In genomic region chr5:134485900-134486665, GRCm38 (mm10) we compare ENCODE assay signal across 8 mouse cellular contexts. TPM values are rescaled to one million over a fixed set of nuclear protein-coding genes. Genes with fewer than 3 reads are reported as not detected.
DNase-seq lines count a peak whose midpoint lies in the region; ATAC-seq and TF ChIP-seq lines count a peak whose summit lies in the region.

No protein-coding gene starts in this region.

- H3K9me3 ChIP-seq in forebrain, embryonic 15.5 days: no peaks in the 10 kb centered on the region
- no peaks in the 10 kb centered on the region for H3K9me3 ChIP-seq in hindbrain, embryonic 16.5 days (ENCODE audit: control insufficient read depth, low read length)
- no peaks in the 10 kb centered on the region for H3K9me3 ChIP-seq in limb, embryonic 14.5 days (ENCODE audit: control insufficient read depth, low read length)
- no peaks in the 10 kb centered on the region for H3K9me3 ChIP-seq in midbrain, postnatal 0 days (ENCODE audit: low read length)
- no peaks in the 10 kb centered on the region for H3K9me3 ChIP-seq in stomach, embryonic 16.5 days (replicated peaks; ENCODE audit: control insufficient read depth, low read length)

- 63% methylated on average over 13 of the region's 13 CpGs for WGBS in forebrain, embryonic 15.5 days
- 63% methylated on average over 13 of the region's 13 CpGs for WGBS in hindbrain, embryonic 16.5 days
- 57% methylated on average over 13 of the region's 13 CpGs for WGBS in limb, embryonic 14.5 days
- 62% methylated on average over 13 of the region's 13 CpGs for WGBS in midbrain, postnatal 0 days
- WGBS in stomach, embryonic 16.5 days: 59% methylated on average over 13 of the region's 13 CpGs

- peak; percentile 57 for DNase-seq in right cerebral cortex, adult 18-20 months
- no peak for DNase-seq in right cerebral cortex, postnatal 36 days (ENCODE audit: low spot score in 2 of 2)
- peak; percentile 89 for DNase-seq in limb, embryonic 14.5 days (ENCODE audit: low spot score)
- DNase-seq in midbrain, postnatal 0 days (ENCODE audit: low spot score): peak; percentile 90

- no peaks in the 10 kb centered on the region for H3K4me1 ChIP-seq in forebrain, embryonic 15.5 days
- H3K4me1 ChIP-seq in hindbrain, embryonic 16.5 days (ENCODE audit: control insufficient read depth, insufficient read depth, low read depth, low read length): no peaks in the 10 kb centered on the region
- 0 out of 2 replicates have a peak, but pooled peaks cover 2% of the 10 kb centered on the region for H3K4me1 ChIP-seq in limb, embryonic 14.5 days (ENCODE audit: control insufficient read depth, insufficient read depth, low read length)
- H3K4me1 ChIP-seq in midbrain, postnatal 0 days (ENCODE audit: insufficient read depth, low read length): no peaks in the 10 kb centered on the region
- no peaks in the 10 kb centered on the region for H3K4me1 ChIP-seq in stomach, embryonic 16.5 days (ENCODE audit: control insufficient read depth, insufficient read depth, low read length)

- peak; percentile 98 for TF ChIP-seq CTCF in midbrain, postnatal 0 days (IDR thresholded peaks at IDR 0.05)

- H3K4me2 ChIP-seq in forebrain, embryonic 15.5 days (replicated peaks): no peak overlapping the region
- H3K4me2 ChIP-seq in hindbrain, embryonic 16.5 days (ENCODE audit: low read length): no peak overlapping the region
- no peak overlapping the region for H3K4me2 ChIP-seq in limb, embryonic 14.5 days (replicated peaks; ENCODE audit: low read depth, low read length, severe bottlenecking)
- H3K4me2 ChIP-seq in midbrain, postnatal 0 days (ENCODE audit: low read depth, low read length, poor library complexity, severe bottlenecking): no peak overlapping the region
- no peak overlapping the region for H3K4me2 ChIP-seq in stomach, embryonic 16.5 days (ENCODE audit: low read depth, low read length)

- ATAC-seq in cerebellum, adult (ENCODE audit: insufficient number of reproducible peaks, low FRiP score, low TSS enrichment): peak; percentile 42; the same call in 1 of the 2 replicates
- peak; percentile 75 for ATAC-seq in forebrain, embryonic 15.5 days (replicated peaks)
- ATAC-seq in hindbrain, embryonic 16.5 days: peak; percentile 55
- ATAC-seq in limb, embryonic 14.5 days (ENCODE audit: low FRiP score, low read depth): peak; percentile 56
- peak; percentile 32; the same call in 1 of the 2 replicates for ATAC-seq in midbrain, postnatal 0 days (ENCODE audit: low FRiP score)
- peak; percentile 50; the same call in 1 of the 2 replicates for ATAC-seq in stomach, embryonic 16.5 days (ENCODE audit: insufficient read depth, low FRiP score)

- no peak for TF ChIP-seq POLR2A in limb, embryonic 14.5 days (IDR thresholded peaks at IDR 0.05; ENCODE audit: borderline replicate concordance, extremely low read depth, insufficient read depth, insufficient read length)

- no peak overlapping the region for H3K4me3 ChIP-seq in forebrain, embryonic 15.5 days
- no peak overlapping the region for H3K4me3 ChIP-seq in hindbrain, embryonic 16.5 days (ENCODE audit: low read length)
- no peak overlapping the region for H3K4me3 ChIP-seq in limb, embryonic 14.5 days (replicated peaks; ENCODE audit: low read length)
- H3K4me3 ChIP-seq in midbrain, postnatal 0 days (ENCODE audit: low read depth, low read length): no peak overlapping the region
- H3K4me3 ChIP-seq in stomach, embryonic 16.5 days (replicated peaks; ENCODE audit: low read length): no peak overlapping the region

- H3K27ac ChIP-seq in forebrain, embryonic 15.5 days (replicated peaks): no peak overlapping the region
- no peak overlapping the region for H3K27ac ChIP-seq in hindbrain, embryonic 16.5 days (ENCODE audit: low read depth, low read length)
- H3K27ac ChIP-seq in limb, embryonic 14.5 days (replicated peaks; ENCODE audit: low read depth, low read length): no peak overlapping the region
- H3K27ac ChIP-seq in midbrain, postnatal 0 days (ENCODE audit: low read depth, low read length): peak overlapping the region; percentile 34; the same call in 1 of the 2 replicates
- no peak overlapping the region for H3K27ac ChIP-seq in stomach, embryonic 16.5 days (ENCODE audit: low read length)

- peaks cover 26% of the 10 kb centered on the region for H3K36me3 ChIP-seq in forebrain, embryonic 15.5 days
- peaks cover 16% of the 10 kb centered on the region for H3K36me3 ChIP-seq in hindbrain, embryonic 16.5 days (ENCODE audit: control insufficient read depth, insufficient read depth, low read length)
- peaks cover 20% of the 10 kb centered on the region for H3K36me3 ChIP-seq in limb, embryonic 14.5 days (ENCODE audit: control insufficient read depth, insufficient read depth, low read length)
- peaks cover 19% of the 10 kb centered on the region for H3K36me3 ChIP-seq in midbrain, postnatal 0 days (ENCODE audit: insufficient read depth, low read length)
- H3K36me3 ChIP-seq in stomach, embryonic 16.5 days (ENCODE audit: control insufficient read depth, insufficient read depth, low read length): peaks cover 10% of the 10 kb centered on the region; the same call in 1 of the 2 replicates

- H3K9ac ChIP-seq in forebrain, embryonic 15.5 days (replicated peaks): no peak overlapping the region
- peak overlapping the region; percentile 14; the same call in 1 of the 2 replicates for H3K9ac ChIP-seq in hindbrain, embryonic 16.5 days (ENCODE audit: low read depth, low read length)
- H3K9ac ChIP-seq in limb, embryonic 14.5 days (ENCODE audit: low read depth, low read length, severe bottlenecking): no peak overlapping the region
- no peak overlapping the region for H3K9ac ChIP-seq in midbrain, postnatal 0 days (replicated peaks; ENCODE audit: low read length, poor library complexity, severe bottlenecking)
- H3K9ac ChIP-seq in stomach, embryonic 16.5 days (ENCODE audit: low read length): 0 out of 2 replicates have a peak overlapping the region, but pooled peaks have one; percentile 24

- H3K27me3 ChIP-seq in forebrain, embryonic 15.5 days: no peaks in the 10 kb centered on the region
- H3K27me3 ChIP-seq in hindbrain, embryonic 16.5 days (replicated peaks; ENCODE audit: control insufficient read depth, insufficient read depth, low read length): no peaks in the 10 kb centered on the region
- no peaks in the 10 kb centered on the region for H3K27me3 ChIP-seq in limb, embryonic 14.5 days (ENCODE audit: control insufficient read depth, insufficient read depth, low read length)
- no peaks in the 10 kb centered on the region for H3K27me3 ChIP-seq in midbrain, postnatal 0 days (ENCODE audit: insufficient read depth, low read length)
- H3K27me3 ChIP-seq in stomach, embryonic 16.5 days (ENCODE audit: control insufficient read depth, insufficient read depth, low read length): no peaks in the 10 kb centered on the region

RNA-seq across cellular contexts. Expression of gene Gtf2ird1, which starts 29.6 kb away (rescaled TPM):
- 89.7 and 93.3 TPM in 2 replicates for polyA plus RNA-seq in forebrain, embryonic 15.5 days (2015; fragmentation: Nextera tagmentation; extraction: Ambion mirVana)
- 49.3 and 67.3 TPM in 2 replicates for polyA plus RNA-seq in hindbrain, embryonic 16.5 days (2015; fragmentation: Nextera tagmentation; extraction: Ambion mirVana)
- 99.0 and 113 TPM in 2 replicates for polyA plus RNA-seq in limb, embryonic 14.5 days (2012; rRNA removed)
- 100 and 103 TPM in 2 replicates for polyA plus RNA-seq in limb, embryonic 14.5 days (2014; fragmentation: Nextera tagmentation; extraction: Ambion mirVana)
- total RNA-seq in midbrain, postnatal 0 days (2014; rRNA removed): 53.4 and 69.5 TPM in 2 replicates
- 50.9 and 54.3 TPM in 2 replicates for polyA plus RNA-seq in midbrain, postnatal 0 days (2015; fragmentation: Nextera tagmentation; extraction: Ambion mirVana)
- 70.5 and 75.0 TPM in 2 replicates for polyA plus RNA-seq in stomach, embryonic 16.5 days (2015; fragmentation: Nextera tagmentation; extraction: Ambion mirVana)

Comparison
In these comparisons a context has a peak if more than half of its experiments do, and no peak if none do; other contexts are left out.
1. DNase-seq: peak in right cerebral cortex, adult 18-20 months (single experiment), limb, embryonic 14.5 days (single experiment) and midbrain, postnatal 0 days (single experiment); none in right cerebral cortex, postnatal 36 days (0 of 2).
2. H3K9ac ChIP-seq: peak in hindbrain, embryonic 16.5 days (single experiment) and stomach, embryonic 16.5 days (single experiment); none in forebrain, embryonic 15.5 days (single experiment), limb, embryonic 14.5 days (single experiment) and midbrain, postnatal 0 days (single experiment).
3. Peak in every context shown above with its lines, with median percentiles within 50 percentile points of each other: ATAC-seq.